Mouse (Mus musculus) gonadal fat pad, adult 2 months (tissue): Measurements from ENCODE around the gene Alb. TPM values are rescaled to one million over a fixed set of nuclear protein-coding genes. Genes with fewer than 3 reads are reported as not detected.

ENCODE experiments used
- DNase-seq: peaks from one replicate; pipeline ENCODE4 v3.0.0-alpha.2; 2012; ENCODE audit warnings: low read depth
- polyA plus RNA-seq: library from polyadenylated mRNA; depleted of rRNA; stranded (reverse); fragments of >200 nt; gene quantifications from 2 replicates; pipeline ENCODE4 v1.2.3, GENCODE M21; 2012; rRNA removed

Alb gene
- polyA plus RNA-seq, 1 experiment = 4.6 TPM

- DNase-seq = no peak
Measured at GRCm38 (mm10) chr5:90492440-90492839, 31.7 kb downstream of the Alb start.

DNA sequence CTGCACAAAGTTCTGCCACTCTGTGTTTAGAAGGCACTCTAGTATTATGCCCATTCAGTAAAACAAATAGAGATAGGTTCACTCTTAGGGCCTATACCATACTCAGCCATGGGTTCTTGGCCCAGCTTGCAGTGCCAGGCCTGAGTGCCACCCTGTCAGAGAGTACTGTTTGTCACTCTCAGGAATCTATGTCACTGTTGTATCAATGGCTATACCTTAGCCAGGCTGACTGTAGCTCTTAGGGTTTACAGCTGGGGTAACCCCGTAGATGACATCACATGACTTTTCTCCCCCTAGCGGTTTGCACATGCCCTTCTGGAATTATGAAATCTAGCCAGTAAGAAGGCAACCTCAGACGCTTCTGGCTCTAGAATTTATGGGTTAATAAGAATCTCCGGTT lies 33.6 kb downstream of the Alb start:
- DNase-seq = no peak

GRCm38 (mm10) chr5:90499509-90499908 lies 38.8 kb downstream of the Alb start:
- no peak for DNase-seq

GRCm38 (mm10) chr5:90500714-90501113 lies 40.0 kb downstream of the Alb start:
- peak; percentile 2 for DNase-seq

DNA sequence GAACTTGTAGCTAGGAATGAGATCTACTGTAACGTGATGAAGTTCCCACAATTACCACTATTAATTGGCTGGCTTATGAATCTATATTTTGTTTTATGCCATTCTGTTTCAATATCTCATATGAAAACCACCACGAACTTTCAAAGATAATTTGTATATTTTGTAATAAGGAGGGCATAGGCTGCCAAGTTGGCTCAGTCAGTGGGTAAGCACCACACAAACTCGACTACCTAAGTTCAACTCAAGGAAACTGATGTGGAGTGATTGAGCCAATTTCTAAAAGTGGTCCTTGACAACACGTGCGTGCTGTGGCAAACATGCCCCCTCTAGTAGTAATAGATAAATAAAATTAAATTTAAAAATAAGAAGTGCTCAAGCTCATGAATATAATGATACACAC lies 41.1 kb downstream of the Alb start:
- no peak for DNase-seq

- no peak for DNase-seq
Measured at GRCm38 (mm10) chr5:90504742-90505141, 44.0 kb downstream of the Alb start.

GRCm38 (mm10) chr5:90506507-90506906 lies 45.8 kb downstream of the Alb start:
- no peak for DNase-seq

GRCm38 (mm10) chr5:90507411-90507949 lies 46.8 kb downstream of the Alb start:
- DNase-seq = no peak

GRCm38 (mm10) chr5:90509828-90510592 lies 49.3 kb downstream of the Alb start:
- no peak for DNase-seq

DNA sequence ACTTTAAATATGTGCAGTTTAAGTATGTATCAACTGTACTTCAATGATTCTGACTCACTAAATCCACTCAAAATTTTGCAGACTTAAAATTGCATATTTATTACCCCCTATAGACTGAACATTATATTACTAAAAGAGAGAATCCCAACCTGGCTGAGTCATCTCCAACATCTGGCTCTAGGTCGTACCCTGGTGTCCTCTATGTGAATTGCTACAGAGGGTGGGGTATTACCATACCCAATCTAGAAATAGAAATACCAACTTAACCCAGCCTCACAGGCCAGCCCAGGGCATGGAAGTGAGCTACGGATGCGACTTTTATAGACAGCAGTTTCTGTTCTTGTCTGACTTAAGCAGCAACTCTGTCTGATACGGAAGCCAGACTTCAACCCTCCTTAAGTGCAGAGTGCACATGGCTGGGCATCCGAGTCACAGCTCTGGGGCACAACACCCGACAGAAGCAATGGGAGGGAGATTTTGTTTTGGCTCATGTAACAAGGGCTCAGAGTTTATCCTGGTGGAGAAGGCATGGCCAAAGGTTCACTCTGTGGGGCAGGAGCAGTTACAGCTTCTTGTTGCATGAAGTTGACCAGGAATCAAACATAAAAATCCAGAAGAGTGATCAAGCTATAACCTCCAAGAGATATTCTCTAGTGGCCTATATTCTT lies 51.7 kb downstream of the Alb start:
- no peak for DNase-seq

DNA sequence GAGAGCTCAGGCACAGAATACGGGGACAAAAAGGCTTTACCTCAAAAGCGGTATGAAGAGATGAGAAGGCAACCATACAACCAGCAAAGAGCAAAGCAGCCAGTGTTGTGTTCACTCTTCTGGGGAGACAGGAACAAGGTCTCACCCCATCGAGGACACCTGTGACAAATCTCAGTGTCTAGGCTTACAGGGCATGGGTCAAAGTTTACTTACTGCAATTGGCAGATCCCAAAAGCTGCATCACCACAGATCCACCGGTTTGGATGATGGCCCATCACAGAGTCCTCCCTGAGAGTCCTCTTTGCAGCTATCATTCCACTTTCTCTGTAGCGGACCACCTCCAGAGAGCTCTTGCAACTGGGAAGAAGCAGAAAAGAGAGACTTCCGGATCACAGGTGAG lies 54.9 kb downstream of the Alb start:
- no peak for DNase-seq

DNA sequence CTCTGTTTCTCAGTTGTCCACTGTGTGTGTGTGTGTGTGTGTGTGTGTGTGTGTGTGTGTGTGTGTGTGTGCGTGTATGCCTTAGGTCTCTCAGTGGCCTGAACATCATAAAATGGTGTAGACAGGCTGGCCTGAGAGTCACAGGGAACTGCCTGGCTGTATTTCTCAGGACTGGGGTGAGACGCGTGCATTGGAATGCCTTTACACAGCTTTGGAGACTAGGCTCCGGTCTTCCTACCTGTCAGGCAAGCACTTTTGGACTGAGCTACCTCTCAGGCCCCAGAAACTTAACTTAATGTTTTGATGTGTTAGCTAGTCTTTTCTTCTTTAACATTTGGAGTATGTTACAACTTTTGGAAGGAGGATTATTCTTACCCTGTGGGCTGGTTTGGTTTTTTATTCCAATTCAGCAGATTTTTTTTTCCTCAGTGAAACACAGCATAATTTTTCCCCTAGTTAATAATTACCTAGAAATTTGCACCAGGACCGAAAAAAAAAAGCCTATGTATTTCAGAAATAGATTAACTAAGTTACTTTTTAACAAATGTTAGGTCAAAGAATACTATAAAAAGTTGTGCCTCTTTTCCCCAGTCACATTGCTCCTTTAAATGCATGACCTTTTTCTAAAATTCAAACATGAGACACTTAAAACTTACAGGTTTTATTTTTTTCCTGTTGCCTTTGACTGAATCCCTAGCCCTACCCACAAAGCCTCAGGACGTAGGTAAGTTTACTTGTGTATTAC lies 57.8 kb downstream of the Alb start, which contains the start of gene Afm:
TSS of gene Afm (plus strand) at position 577 of the 745 bp plus-strand sequence.
- no peak for DNase-seq

Other genes starting within 250 kb of the Alb start
- 27.4 and 29.7 TPM in 2 replicates for gene Cox18, start 236.9 kb upstream of the Alb start, polyA plus RNA-seq
- 34.5 and 38.9 TPM in 2 replicates for gene Ankrd17, start 94.3 kb upstream of the Alb start, polyA plus RNA-seq
- gene Gm9958, start 93.7 kb upstream of the Alb start, polyA plus RNA-seq = 2.5 and 3.2 TPM in 2 replicates
- gene Afp, start 29.8 kb downstream of the Alb start, polyA plus RNA-seq = 0.05 and 0.14 TPM in 2 replicates
- gene Afm, start 58.0 kb downstream of the Alb start, polyA plus RNA-seq = 0.09 and 0.20 TPM in 2 replicates
- gene 5830473C10Rik, start 100.2 kb downstream of the Alb start, polyA plus RNA-seq = 0.14 TPM in 2 replicates
- gene Rassf6, start 179.8 kb downstream of the Alb start, polyA plus RNA-seq = 1.5 and 1.7 TPM in 2 replicates